Mouse (Mus musculus) CH12.LX (cell line): Measurements from ENCODE around the gene Slc2a8.

Source experiments
- BHLHE40 ChIP-seq: IDR thresholded peaks from 2 replicates; pipeline ENCODE4 v1.6.1; 2011; ENCODE audit warnings: mild to moderate bottlenecking, low read depth, low read length, improper control_type of control experiment
- CTCF ChIP-seq, 2 experiments: IDR thresholded peaks in 1 of 2; conservative IDR thresholded peaks in 1 of 2; 2 replicates each; pipeline ENCODE4 v1.5.1; 2011 to 2012; ENCODE audit warnings: low read depth in 2 of 2, low read length in 2 of 2, improper control_type of control experiment in 1 of 2, inconsistent platforms in 1 of 2, mild to moderate bottlenecking in 1 of 2, moderate library complexity in 1 of 2
- EP300 ChIP-seq: IDR thresholded peaks from 2 replicates; pipeline ENCODE4 v1.6.1; 2011; ENCODE audit warnings: low read length, improper control_type of control experiment
- ETS1 ChIP-seq: conservative IDR thresholded peaks from 2 replicates; pipeline ENCODE4 v1.6.1; 2012; ENCODE audit warnings: low read depth, mild to moderate bottlenecking, inconsistent platforms, low read length, improper control_type of control experiment, moderate library complexity
- KAT2A ChIP-seq: IDR thresholded peaks from 2 replicates; pipeline ENCODE4 v1.6.1; 2012; ENCODE audit warnings: low read length, improper control_type of control experiment, inconsistent platforms; ENCODE audit not compliant: insufficient replicate concordance
- MAFK ChIP-seq: IDR thresholded peaks from 2 replicates; pipeline ENCODE4 v1.6.1; 2011; ENCODE audit warnings: low read length, improper control_type of control experiment; ENCODE audit not compliant: insufficient replicate concordance
- MAZ ChIP-seq: IDR thresholded peaks from 2 replicates; pipeline ENCODE4 v1.6.1; 2012; ENCODE audit warnings: low read depth, mild to moderate bottlenecking, inconsistent platforms, low read length, improper control_type of control experiment, moderate library complexity
- NELFE ChIP-seq: IDR thresholded peaks from 2 replicates; pipeline ENCODE4 v1.6.1; 2011; ENCODE audit warnings: low read depth, low read length, improper control_type of control experiment
- POLR2A ChIP-seq: IDR thresholded peaks from 2 replicates; pipeline ENCODE4 v1.6.1; 2011; ENCODE audit warnings: low read depth, mild to moderate bottlenecking, improper control_type of control experiment, low read length
- RAD21 ChIP-seq: IDR thresholded peaks from 2 replicates; pipeline ENCODE4 v1.6.1; 2011; ENCODE audit warnings: low read depth, mild to moderate bottlenecking, low read length, improper control_type of control experiment, moderate library complexity
- TCF12 ChIP-seq: IDR thresholded peaks from 2 replicates; pipeline ENCODE4 v1.6.1; 2014; ENCODE audit warnings: low read depth, mild to moderate bottlenecking, inconsistent platforms, low read length, improper control_type of control experiment
- ZC3H11A ChIP-seq: IDR thresholded peaks from 2 replicates; pipeline ENCODE4 v1.6.1; 2012; ENCODE audit warnings: low read depth, mild to moderate bottlenecking, inconsistent platforms, low read length, improper control_type of control experiment

DNA sequence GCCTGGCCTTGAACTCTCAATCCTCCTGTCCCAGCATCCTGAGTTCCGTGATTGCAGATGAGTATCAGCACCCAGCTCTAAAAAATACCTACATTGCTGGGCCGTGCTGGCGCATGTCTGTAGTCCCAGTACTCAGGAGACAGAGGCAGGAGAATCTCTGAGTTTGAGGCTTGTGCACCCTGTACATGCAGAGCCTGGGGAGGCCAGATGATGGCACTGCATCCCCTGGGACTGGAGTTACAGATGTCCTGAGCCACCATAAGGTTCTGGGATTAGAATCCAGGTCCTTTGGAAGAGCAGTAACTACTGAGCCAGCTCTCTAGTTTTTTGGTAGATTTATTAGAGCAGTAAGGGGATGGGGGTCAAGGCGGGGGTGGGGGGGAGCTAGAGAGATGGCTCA lies 41.4 kb downstream of the Slc2a8 start:
- peak in 1 of 2 experiments; percentile 17; a peak in 2 of 4 replicates for TF ChIP-seq CTCF (conservative IDR thresholded peaks at IDR 0.05 in 1 of 2, IDR thresholded peaks at IDR 0.05 in 1 of 2; ENCODE audit: low read depth in 2 of 2, low read length in 2 of 2)
- TF ChIP-seq ZC3H11A = no peak
- no peak; the same call in 1 of the 2 replicates for TF ChIP-seq RAD21
- TF ChIP-seq NELFE = no peak
- no peak for TF ChIP-seq BHLHE40
- TF ChIP-seq ETS1 = no peak
- no peak for TF ChIP-seq POLR2A
- TF ChIP-seq KAT2A = no peak
- TF ChIP-seq MAFK = no peak
- no peak for TF ChIP-seq TCF12
- no peak for TF ChIP-seq EP300
- TF ChIP-seq MAZ = no peak
